Mouse (Mus musculus) embryonic facial prominence, embryonic 14.5 days (tissue): Measurements from ENCODE around the gene Trim14. TPM values are rescaled to one million over a fixed set of nuclear protein-coding genes. Genes with fewer than 3 reads are reported as not detected.

Experiments used
- ATAC-seq: fragments of 200-750 bp; cut with Nextera tagmentation; 2 replicates; pipeline ENCODE4 v1.8.0; 2017; ENCODE audit warnings: low read depth, moderate number of reproducible peaks, moderate TSS enrichment
- DNase-seq: peaks from one replicate; pipeline ENCODE4 v3.0.0-alpha.2; 2015; ENCODE audit warnings: low spot score
- H3K27ac ChIP-seq: fragments of 300-500 bp; sonication (generic); replicated peaks from 2 replicates; pipeline ENCODE4 v1.5.1; 2014; ENCODE audit warnings: low read depth, mild to moderate bottlenecking, low read length, moderate library complexity
- H3K27me3 ChIP-seq: fragments of 300-500 bp; sonication (generic); replicated peaks from 2 replicates; pipeline ENCODE4 v1.6.1; 2014; ENCODE audit warnings: low read length; ENCODE audit not compliant: control insufficient read depth, insufficient read depth
- H3K36me3 ChIP-seq: fragments of 300-500 bp; sonication (generic); 2 replicates; pipeline ENCODE4 v1.6.1; 2014; ENCODE audit warnings: low read length, mixed read lengths; ENCODE audit not compliant: control insufficient read depth, insufficient read depth
- H3K4me1 ChIP-seq: fragments of 300-500 bp; sonication (generic); 2 replicates; pipeline ENCODE4 v1.6.1; 2014; ENCODE audit warnings: antibody characterized with exemption, low read length; ENCODE audit not compliant: control insufficient read depth, insufficient read depth
- H3K4me2 ChIP-seq: fragments of 300-500 bp; sonication (generic); 2 replicates; pipeline ENCODE4 v1.6.1; 2014; ENCODE audit warnings: low read depth, mild to moderate bottlenecking, low read length, moderate library complexity, mixed read lengths
- H3K4me3 ChIP-seq: fragments of 300-500 bp; sonication (generic); 2 replicates; pipeline ENCODE4 v1.5.1; 2014; ENCODE audit warnings: low read depth, mild to moderate bottlenecking, low read length
- H3K9ac ChIP-seq: fragments of 300-500 bp; sonication (generic); 2 replicates; pipeline ENCODE4 v1.6.1; 2014; ENCODE audit warnings: low read depth, mild to moderate bottlenecking, low read length, moderate library complexity, mixed read lengths
- H3K9me3 ChIP-seq: fragments of 300-500 bp; sonication (generic); 2 replicates; pipeline ENCODE4 v1.6.1; 2016; ENCODE audit warnings: low read length; ENCODE audit not compliant: control insufficient read depth
- WGBS: fragments of 180-500 bp; shearing (Covaris S2); extraction: QIAGEN DNeasy Blood & Tissue Kit; methylation state at CpG from one replicate; pipeline ENCODE4 v1.1.7; 2014; 5-methylcytosine and 5-hydroxymethylcytosine counted together
- polyA plus RNA-seq: library from polyadenylated mRNA; unstranded; fragments of >200 nt; fragmentation: Nextera tagmentation; extraction: Ambion mirVana; gene quantifications from 2 replicates; pipeline ENCODE4 v1.2.1, GENCODE M21; 2014

Trim14 gene
- polyA plus RNA-seq, 1 experiment from 2014 or later, result 2.9 TPM

GRCm38 (mm10) chr4:46450519-46451131 is 85.3 kb downstream of the Trim14 start, which contains the start of gene Anp32b:
Gene Anp32b (plus strand): TSS chr4:46450902.
- H3K9ac ChIP-seq, result peak within 1 kb of the TSS; percentile 95
- ATAC-seq (peak; percentile 97), DNase-seq (peak; percentile 97)
- H3K4me1 ChIP-seq, result peaks cover 21% of the 10 kb centered on the region
- H3K27me3 ChIP-seq, result no peaks in the 10 kb centered on the region
- peak within 1 kb of the TSS; percentile 92 for H3K4me3 ChIP-seq
- H3K9me3 ChIP-seq, result no peaks in the 10 kb centered on the region
- peak within 1 kb of the TSS; percentile 80 for H3K4me2 ChIP-seq
- no peaks in the 10 kb centered on the region for H3K36me3 ChIP-seq
- peak within 1 kb of the TSS; percentile 99 for H3K27ac ChIP-seq
- WGBS, result 3% methylated on average over 9 of the region's 66 CpGs

GRCm38 (mm10) chr4:46450020-46450518 is 85.9 kb downstream of the Trim14 start:
- no peaks in the 10 kb centered on the region for H3K27me3 ChIP-seq
- peak overlapping the region; percentile 99 for H3K27ac ChIP-seq
- WGBS, result 29% methylated on average over 7 of the region's 7 CpGs
- ATAC-seq (no peak), DNase-seq (no peak)
- no peaks in the 10 kb centered on the region for H3K9me3 ChIP-seq
- no peaks in the 10 kb centered on the region for H3K36me3 ChIP-seq
- peak overlapping the region; percentile 95 for H3K9ac ChIP-seq
- peak overlapping the region; percentile 80 for H3K4me2 ChIP-seq
- peaks cover 18% of the 10 kb centered on the region for H3K4me1 ChIP-seq
- peak overlapping the region; percentile 92 for H3K4me3 ChIP-seq

- Histone ChIP-seq H3K4me2 (no peak overlapping the region), H3K27me3 (no peaks in the 10 kb centered on the region), H3K36me3 (no peaks in the 10 kb centered on the region), H3K4me1 (peaks cover 13% of the 10 kb centered on the region), H3K9me3 (no peaks in the 10 kb centered on the region), H3K9ac (no peak overlapping the region), H3K27ac (no peak overlapping the region), H3K4me3 (no peak overlapping the region)
- ATAC-seq, result no peak
- 27% methylated on average over 6 of the region's 6 CpGs for WGBS
- no peak for DNase-seq
Observed at GRCm38 (mm10) chr4:46448886-46449285, 87.1 kb downstream of the Trim14 start.

- ATAC-seq (no peak), DNase-seq (no peak)
- no peak overlapping the region for H3K4me3 ChIP-seq
- H3K27me3 ChIP-seq, result no peaks in the 10 kb centered on the region
- H3K9ac ChIP-seq, result no peak overlapping the region
- H3K4me1 ChIP-seq, result no peaks in the 10 kb centered on the region
- no peak overlapping the region for H3K27ac ChIP-seq
- 79% methylated on average over 1 of the region's 1 CpGs for WGBS
- no peak overlapping the region for H3K4me2 ChIP-seq
- no peaks in the 10 kb centered on the region for H3K9me3 ChIP-seq
- no peaks in the 10 kb centered on the region for H3K36me3 ChIP-seq
Observed at GRCm38 (mm10) chr4:46447461-46447860, 88.5 kb downstream of the Trim14 start.

- DNase-seq, result no peak
- H3K4me3 ChIP-seq, result no peak overlapping the region
- peak; percentile 19; the same call in 1 of the 2 replicates for ATAC-seq
- no peaks in the 10 kb centered on the region for H3K9me3 ChIP-seq
- H3K4me1 ChIP-seq, result no peaks in the 10 kb centered on the region
- H3K9ac ChIP-seq, result no peak overlapping the region
- no peak overlapping the region for H3K27ac ChIP-seq
- no peaks in the 10 kb centered on the region for H3K27me3 ChIP-seq
- H3K36me3 ChIP-seq, result no peaks in the 10 kb centered on the region
- H3K4me2 ChIP-seq, result no peak overlapping the region
- 35% methylated on average over 9 of the region's 9 CpGs for WGBS
Observed at GRCm38 (mm10) chr4:46445237-46445945, 90.5 kb downstream of the Trim14 start.

Other genes with a start within 250 kb of the Trim14 start
- 1.6 and 1.7 TPM in 2 replicates for gene Foxe1, start 192.5 kb downstream of the Trim14 start, polyA plus RNA-seq
- gene Trmo, start 146.7 kb downstream of the Trim14 start, polyA plus RNA-seq, result 8.8 and 10.0 TPM in 2 replicates
- gene Hemgn, start 122.6 kb downstream of the Trim14 start, polyA plus RNA-seq, result 0.47 and 0.51 TPM in 2 replicates
- 238 and 251 TPM in 2 replicates for gene Anp32b, start 85.2 kb downstream of the Trim14 start, polyA plus RNA-seq
- gene Nans, start 46.9 kb downstream of the Trim14 start, polyA plus RNA-seq, result 75.3 and 79.9 TPM in 2 replicates
- gene Coro2a, start 66.1 kb upstream of the Trim14 start, polyA plus RNA-seq, result 4.0 and 5.0 TPM in 2 replicates
- 1.8 TPM in 2 replicates for gene Tbc1d2, start 114.1 kb upstream of the Trim14 start, polyA plus RNA-seq